Mouse (Mus musculus) embryonic facial prominence, embryonic 13.5 days (tissue): ENCODE measurements at regions not wholly inside any gene's neighbourhood (a gene's known extent, or its start where the extent isn't known, plus 50 kb on each side); places are given as distances from the start of the nearest gene placed in this dataset.
A peak's percentile ranks its signal among the peaks of the same experiment; 100 is the strongest.

ENCODE experiments used
- ATAC-seq: fragments of 200-750 bp; cut with Nextera tagmentation; 2 replicates; pipeline ENCODE4 v1.8.0; 2017; ENCODE audit warnings: low read depth; ENCODE audit not compliant: insufficient number of reproducible peaks, insufficient read depth, low FRiP score, low TSS enrichment
- H3K27ac ChIP-seq: fragments of 300-500 bp; sonication (generic); 2 replicates; pipeline ENCODE4 v1.5.1; 2015; ENCODE audit warnings: moderate library complexity, mild to moderate bottlenecking, inconsistent platforms
- H3K27me3 ChIP-seq: fragments of 300-500 bp; sonication (generic); 2 replicates; pipeline ENCODE4 v1.6.1; 2015; ENCODE audit warnings: mild to moderate bottlenecking, inconsistent platforms
- H3K36me3 ChIP-seq: fragments of 300-500 bp; sonication (generic); 2 replicates; pipeline ENCODE4 v1.6.1; 2015; ENCODE audit warnings: mild to moderate bottlenecking, inconsistent platforms
- H3K4me1 ChIP-seq: fragments of 300-500 bp; sonication (generic); 2 replicates; pipeline ENCODE4 v1.6.1; 2015; ENCODE audit warnings: inconsistent platforms
- H3K4me2 ChIP-seq: fragments of 300-500 bp; sonication (generic); 2 replicates; pipeline ENCODE4 v1.6.1; 2015; ENCODE audit warnings: moderate library complexity, mild to moderate bottlenecking, inconsistent platforms
- H3K4me3 ChIP-seq: fragments of 300-500 bp; sonication (generic); 2 replicates; pipeline ENCODE4 v1.5.1; 2015; ENCODE audit warnings: mild to moderate bottlenecking, inconsistent platforms
- H3K9ac ChIP-seq: fragments of 300-500 bp; sonication (generic); 2 replicates; pipeline ENCODE4 v1.6.1; 2015; ENCODE audit warnings: mild to moderate bottlenecking, inconsistent platforms
- H3K9me3 ChIP-seq: fragments of 300-500 bp; sonication (generic); 2 replicates; pipeline ENCODE4 v1.6.1; 2016; ENCODE audit warnings: inconsistent platforms
- WGBS: fragments of 180-500 bp; shearing (Covaris S2); methylation state at CpG from one replicate; pipeline ENCODE4 v1.1.7; 2015; ENCODE audit warnings: mixed read lengths; 5-methylcytosine and 5-hydroxymethylcytosine counted together

DNA sequence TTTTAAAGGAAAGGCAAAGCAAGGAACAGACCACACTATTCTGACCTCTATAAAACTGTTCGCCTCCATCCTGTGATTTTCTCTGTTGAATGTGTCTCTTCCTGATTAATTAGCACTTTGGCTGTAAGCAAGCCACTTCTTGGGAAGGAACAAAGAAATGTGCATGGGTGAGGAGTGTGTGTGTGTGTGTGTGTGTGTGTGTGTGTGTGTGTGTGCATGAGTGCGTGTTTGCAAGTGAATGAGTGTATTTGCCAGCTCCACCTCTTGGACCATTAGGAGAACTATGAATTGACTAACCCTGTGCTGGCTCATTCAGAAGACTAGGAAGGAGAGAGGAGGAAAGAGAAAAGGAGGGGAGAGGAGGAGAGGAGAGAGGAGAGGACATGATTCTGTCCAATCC is 261.9 kb upstream of the Hs6st1 start:
- H3K27me3 ChIP-seq, result no peaks in the 10 kb centered on the region
- no peak overlapping the region for H3K4me2 ChIP-seq
- no peak overlapping the region for H3K9ac ChIP-seq
- 88% methylated on average over 2 of the region's 2 CpGs for WGBS
- peaks cover 16% of the 10 kb centered on the region for H3K4me1 ChIP-seq
- H3K27ac ChIP-seq, result peak overlapping the region; percentile 1; the same call in 1 of the 2 replicates
- H3K4me3 ChIP-seq, result no peak overlapping the region
- no peak for ATAC-seq
- no peaks in the 10 kb centered on the region for H3K9me3 ChIP-seq
- H3K36me3 ChIP-seq, result no peaks in the 10 kb centered on the region

GRCm38 (mm10) chr1:35806731-35807130 is 261.5 kb upstream of the Hs6st1 start:
- Histone ChIP-seq H3K36me3 (no peaks in the 10 kb centered on the region), H3K4me2 (no peak overlapping the region), H3K9me3 (no peaks in the 10 kb centered on the region), H3K9ac (no peak overlapping the region), H3K27me3 (no peaks in the 10 kb centered on the region), H3K4me3 (no peak overlapping the region), H3K27ac (no peak overlapping the region), H3K4me1 (peaks cover 16% of the 10 kb centered on the region)
- ATAC-seq, result no peak
- 13% methylated on average over 1 of the region's 1 CpGs for WGBS

DNA sequence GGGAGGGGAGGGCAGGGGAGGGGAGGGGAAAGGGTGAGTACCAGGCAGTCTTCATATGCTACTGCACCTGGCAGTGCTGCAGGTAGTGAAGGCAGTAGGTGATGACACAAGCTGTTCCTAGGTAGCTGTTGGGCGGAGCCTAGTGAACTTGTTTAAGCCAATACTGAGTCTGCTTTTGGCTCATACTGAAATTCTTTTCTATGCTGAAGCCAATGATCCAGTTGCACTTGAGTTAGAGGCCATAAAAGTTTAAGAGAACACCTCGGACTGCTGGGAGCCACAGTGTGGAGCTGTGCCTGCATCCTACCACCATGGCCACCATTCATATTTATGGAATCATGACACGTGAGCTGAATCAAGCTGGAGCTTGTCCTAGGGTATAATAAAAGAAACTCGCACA is 259.3 kb upstream of the Hs6st1 start:
- H3K4me2 ChIP-seq, result no peak overlapping the region
- no peaks in the 10 kb centered on the region for H3K9me3 ChIP-seq
- H3K4me3 ChIP-seq, result no peak overlapping the region
- no peaks in the 10 kb centered on the region for H3K36me3 ChIP-seq
- 78% methylated on average over 4 of the region's 4 CpGs for WGBS
- no peaks in the 10 kb centered on the region for H3K27me3 ChIP-seq
- H3K4me1 ChIP-seq, result peaks cover 16% of the 10 kb centered on the region
- H3K9ac ChIP-seq, result no peak overlapping the region
- ATAC-seq, result no peak
- H3K27ac ChIP-seq, result no peak overlapping the region

DNA sequence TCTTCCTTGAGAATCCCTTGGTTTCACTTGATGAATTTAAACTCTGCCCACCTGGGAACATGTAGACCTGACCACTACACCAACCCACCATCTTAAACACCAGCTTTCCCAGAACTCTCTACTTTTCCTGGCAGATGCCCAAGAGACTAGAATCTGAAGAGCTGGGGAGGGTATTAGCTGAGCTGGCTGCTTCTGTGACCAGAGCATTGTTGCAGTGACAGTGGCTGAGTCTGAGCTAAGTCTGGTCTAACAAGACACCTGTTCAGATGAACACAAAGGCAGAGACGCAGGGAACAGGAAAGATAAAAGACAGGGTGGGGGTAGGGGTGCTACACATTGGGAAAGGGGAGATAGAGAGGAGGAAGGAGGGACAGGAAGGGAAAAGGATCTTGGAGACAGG is 258.9 kb upstream of the Hs6st1 start:
- H3K4me1 ChIP-seq, result peaks cover 16% of the 10 kb centered on the region
- WGBS, result 57% methylated on average over 1 of the region's 1 CpGs
- H3K27me3 ChIP-seq, result no peaks in the 10 kb centered on the region
- H3K4me3 ChIP-seq, result no peak overlapping the region
- H3K4me2 ChIP-seq, result no peak overlapping the region
- no peak overlapping the region for H3K9ac ChIP-seq
- H3K36me3 ChIP-seq, result no peaks in the 10 kb centered on the region
- no peaks in the 10 kb centered on the region for H3K9me3 ChIP-seq
- H3K27ac ChIP-seq, result no peak overlapping the region
- no peak for ATAC-seq

- no peak overlapping the region for H3K27ac ChIP-seq
- no peaks in the 10 kb centered on the region for H3K9me3 ChIP-seq
- no peak overlapping the region for H3K4me2 ChIP-seq
- no peaks in the 10 kb centered on the region for H3K27me3 ChIP-seq
- 90% methylated on average over 8 of the region's 8 CpGs for WGBS
- no peak for ATAC-seq
- H3K4me1 ChIP-seq, result peaks cover 16% of the 10 kb centered on the region
- H3K36me3 ChIP-seq, result no peaks in the 10 kb centered on the region
- H3K9ac ChIP-seq, result no peak overlapping the region
- no peak overlapping the region for H3K4me3 ChIP-seq
These were observed 257.4 kb upstream of the Hs6st1 start for GRCm38 (mm10) chr1:35810571-35811342.

- 75% methylated on average over 6 of the region's 6 CpGs for WGBS
- H3K9me3 ChIP-seq, result no peaks in the 10 kb centered on the region
- no peaks in the 10 kb centered on the region for H3K27me3 ChIP-seq
These were observed 256.8 kb upstream of the Hs6st1 start for GRCm38 (mm10) chr1:35811380-35811779.

DNA sequence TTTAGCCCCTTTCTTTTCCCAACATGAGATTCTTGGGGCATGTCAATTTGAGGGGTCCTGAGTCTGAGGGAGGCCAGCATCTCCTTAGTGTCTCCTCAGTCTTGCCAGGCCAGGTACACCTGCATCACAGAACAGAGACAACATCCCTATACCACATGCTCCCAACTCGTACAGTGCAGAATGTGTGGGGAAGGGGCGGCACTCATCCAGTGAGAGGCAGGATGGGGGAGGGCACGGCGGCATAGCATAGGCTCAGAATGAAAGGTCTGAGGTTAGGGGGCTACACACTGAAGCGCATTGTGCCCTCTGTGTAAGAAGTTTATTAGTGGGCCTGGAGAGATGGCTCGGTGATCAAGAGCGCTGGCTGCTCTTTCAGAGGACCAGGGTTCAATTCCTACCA is 256.4 kb upstream of the Hs6st1 start:
- no peak overlapping the region for H3K4me2 ChIP-seq
- no peak overlapping the region for H3K4me3 ChIP-seq
- H3K36me3 ChIP-seq, result no peaks in the 10 kb centered on the region
- H3K9me3 ChIP-seq, result no peaks in the 10 kb centered on the region
- H3K9ac ChIP-seq, result no peak overlapping the region
- ATAC-seq, result no peak
- H3K27ac ChIP-seq, result no peak overlapping the region
- H3K27me3 ChIP-seq, result no peaks in the 10 kb centered on the region
- 83% methylated on average over 7 of the region's 7 CpGs for WGBS
- H3K4me1 ChIP-seq, result peaks cover 12% of the 10 kb centered on the region

More at GRCm38 (mm10) chr1:35811380-35811779, 256.8 kb upstream of the Hs6st1 start:
- H3K4me3 ChIP-seq, result no peak overlapping the region
- H3K4me1 ChIP-seq, result peaks cover 16% of the 10 kb centered on the region
- no peak overlapping the region for H3K4me2 ChIP-seq
- ATAC-seq, result no peak
- no peak overlapping the region for H3K27ac ChIP-seq
- no peak overlapping the region for H3K9ac ChIP-seq
- H3K36me3 ChIP-seq, result no peaks in the 10 kb centered on the region

GRCm38 (mm10) chr1:35813625-35814024 is 254.6 kb upstream of the Hs6st1 start:
- Histone ChIP-seq H3K27ac (no peak overlapping the region), H3K4me3 (no peak overlapping the region), H3K27me3 (no peaks in the 10 kb centered on the region), H3K4me2 (no peak overlapping the region), H3K9ac (no peak overlapping the region), H3K4me1 (no peaks in the 10 kb centered on the region), H3K9me3 (no peaks in the 10 kb centered on the region), H3K36me3 (no peaks in the 10 kb centered on the region)
- ATAC-seq, result no peak
- 76% methylated on average over 5 of the region's 5 CpGs for WGBS

- Histone ChIP-seq H3K27me3 (no peaks in the 10 kb centered on the region), H3K4me2 (no peak overlapping the region), H3K4me3 (no peak overlapping the region), H3K36me3 (no peaks in the 10 kb centered on the region), H3K9ac (no peak overlapping the region), H3K9me3 (no peaks in the 10 kb centered on the region), H3K4me1 (no peaks in the 10 kb centered on the region), H3K27ac (no peak overlapping the region)
- WGBS, result 87% methylated on average over 9 of the region's 9 CpGs
- ATAC-seq, result no peak
These were observed 254.0 kb upstream of the Hs6st1 start for GRCm38 (mm10) chr1:35814207-35814606.

GRCm38 (mm10) chr1:35814751-35815150 is 253.4 kb upstream of the Hs6st1 start:
- Histone ChIP-seq H3K4me2 (no peak overlapping the region), H3K27me3 (no peaks in the 10 kb centered on the region), H3K9me3 (peaks cover 3% of the 10 kb centered on the region; the same call in 1 of the 2 replicates), H3K36me3 (no peaks in the 10 kb centered on the region), H3K9ac (no peak overlapping the region), H3K4me3 (no peak overlapping the region), H3K27ac (no peak overlapping the region), H3K4me1 (no peaks in the 10 kb centered on the region)
- ATAC-seq, result no peak
- WGBS, result 93% methylated on average over 3 of the region's 3 CpGs

DNA sequence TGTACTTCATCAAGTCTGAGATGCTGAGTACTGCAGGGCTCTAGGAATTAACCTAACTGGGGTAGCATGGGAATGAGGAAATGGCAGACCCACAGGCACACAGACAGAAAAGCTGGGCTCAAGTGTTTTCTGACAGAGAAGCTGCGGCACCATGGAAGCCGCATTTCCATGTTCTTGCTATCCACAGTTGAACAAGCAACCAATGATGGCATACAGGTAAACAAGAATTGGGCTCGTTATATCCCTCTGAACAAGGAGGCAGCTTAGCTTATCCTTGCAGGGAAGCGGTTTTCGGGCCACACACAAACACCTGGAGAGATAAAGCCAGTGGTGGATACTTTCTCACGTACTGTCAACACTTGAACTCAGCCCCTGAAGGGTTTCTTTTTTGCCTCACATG is 246.4 kb upstream of the Hs6st1 start:
- WGBS, result 91% methylated on average over 6 of the region's 6 CpGs
- Histone ChIP-seq H3K4me1 (peaks cover 18% of the 10 kb centered on the region), H3K4me3 (no peak overlapping the region), H3K27ac (no peak overlapping the region), H3K36me3 (no peaks in the 10 kb centered on the region), H3K9me3 (peaks cover 4% of the 10 kb centered on the region; the same call in 1 of the 2 replicates), H3K4me2 (no peak overlapping the region), H3K9ac (no peak overlapping the region), H3K27me3 (no peaks in the 10 kb centered on the region)
- no peak for ATAC-seq

GRCm38 (mm10) chr1:35822376-35823202 is 245.6 kb upstream of the Hs6st1 start:
- Histone ChIP-seq H3K27me3 (no peaks in the 10 kb centered on the region), H3K9ac (no peak overlapping the region), H3K4me3 (no peak overlapping the region), H3K4me2 (peak overlapping the region; percentile 9; the same call in 1 of the 2 replicates), H3K9me3 (peaks cover 4% of the 10 kb centered on the region; the same call in 1 of the 2 replicates), H3K4me1 (peaks cover 21% of the 10 kb centered on the region), H3K27ac (no peak overlapping the region), H3K36me3 (no peaks in the 10 kb centered on the region)
- no peak for ATAC-seq
- WGBS, result 53% methylated on average over 18 of the region's 19 CpGs
